Mouse (Mus musculus): ENCODE measurements around the gene Celf2. TPM values are rescaled to one million over a fixed set of nuclear protein-coding genes. Genes with fewer than 3 reads are reported as not detected.
"Not testable (repeated sequence)": the region's sequence is repeated elsewhere in the genome, so short reads cannot be mapped to it uniquely, and the experiment has no call there.

Celf2 gene
- polyA plus RNA-seq, 1 experiment from 2014 or later = 13.6 TPM

DNA sequence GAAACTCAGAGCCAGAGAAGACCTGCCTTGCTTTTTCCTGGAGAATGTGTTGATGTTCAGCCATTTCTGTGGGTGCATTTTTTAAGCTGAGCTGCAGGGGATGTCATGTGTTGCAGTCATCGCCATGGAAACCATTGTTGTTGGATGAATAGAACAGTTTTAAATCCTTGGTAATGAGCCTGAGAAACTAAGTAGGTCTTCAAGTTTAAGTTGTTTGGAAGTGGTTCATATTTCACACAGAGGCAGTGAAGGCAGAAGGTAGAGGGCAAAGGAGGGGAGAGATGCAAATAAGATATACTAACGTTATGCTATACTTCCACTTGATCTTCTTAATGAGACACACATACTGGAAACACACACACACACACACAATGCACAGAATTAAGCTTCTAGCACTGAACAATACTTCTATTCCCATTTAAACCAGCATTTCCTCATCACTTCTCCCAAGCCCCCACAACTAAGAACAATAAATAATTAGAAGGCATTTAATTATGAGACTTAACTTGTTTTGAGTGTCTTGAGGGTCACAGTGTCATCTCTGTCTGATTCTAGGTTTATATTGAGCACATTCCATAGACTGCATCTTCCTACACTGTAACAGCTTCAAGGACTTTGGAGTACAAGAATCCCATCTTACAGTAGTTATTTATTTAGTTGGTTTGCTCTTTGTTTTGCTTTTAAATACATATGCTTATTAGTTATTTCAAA, 199.1 kb downstream of the Celf2 start:
- no peak overlapping the region for H3K9ac ChIP-seq
- no peaks in the 10 kb centered on the region for H3K36me3 ChIP-seq
- H3K9me3 ChIP-seq (replicated peaks) = no peaks in the 10 kb centered on the region
- ATAC-seq = no peak
- WGBS (ENCODE audit: insufficient replicate concordance) = 45% methylated on average over 2 of the region's 2 CpGs
- H3K4me3 ChIP-seq = no peak overlapping the region
- no peak overlapping the region for H3K4me2 ChIP-seq
- no peak overlapping the region for H3K27ac ChIP-seq
- no peaks in the 10 kb centered on the region for H3K27me3 ChIP-seq (replicated peaks)
- no peaks in the 10 kb centered on the region for H3K4me1 ChIP-seq

GRCm38 (mm10) chr2:7309324-7309723, 200.0 kb downstream of the Celf2 start:
- no peaks in the 10 kb centered on the region for H3K9me3 ChIP-seq (replicated peaks)
- no peaks in the 10 kb centered on the region for H3K36me3 ChIP-seq
- H3K4me1 ChIP-seq = no peaks in the 10 kb centered on the region
- H3K4me2 ChIP-seq = no peak overlapping the region
- 75% methylated on average over 1 of the region's 1 CpGs for WGBS (ENCODE audit: insufficient replicate concordance)
- H3K27me3 ChIP-seq (replicated peaks) = no peaks in the 10 kb centered on the region
- no peak overlapping the region for H3K4me3 ChIP-seq
- ATAC-seq = no peak
- H3K27ac ChIP-seq = no peak overlapping the region
- no peak overlapping the region for H3K9ac ChIP-seq

- no peaks in the 10 kb centered on the region for H3K36me3 ChIP-seq
These were observed 200.6 kb downstream of the Celf2 start for GRCm38 (mm10) chr2:7308731-7309130.

DNA sequence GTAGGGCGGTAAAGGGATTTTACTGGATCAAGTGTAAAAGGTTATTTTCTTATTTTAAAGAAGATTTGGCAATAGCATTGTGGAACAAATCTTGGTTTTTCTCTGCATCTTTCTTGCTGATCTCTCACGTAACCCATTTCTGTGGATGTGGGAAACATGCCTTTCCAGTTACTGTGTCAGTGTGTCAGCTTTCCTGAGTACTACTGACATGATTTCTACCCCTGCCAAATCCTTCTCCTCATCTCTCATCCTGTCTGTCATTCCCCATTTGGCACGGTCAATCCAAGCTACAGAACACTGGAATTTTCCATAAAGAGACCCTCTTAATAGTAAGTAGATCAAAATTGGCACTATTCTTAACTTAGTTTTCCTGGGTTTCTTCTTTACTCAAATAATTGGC, 221.9 kb downstream of the Celf2 start:
- Histone ChIP-seq H3K27me3 (replicated peaks) (no peaks in the 10 kb centered on the region), H3K4me3 (no peak overlapping the region), H3K4me2 (no peak overlapping the region), H3K27ac (no peak overlapping the region), H3K4me1 (no peaks in the 10 kb centered on the region), H3K9me3 (replicated peaks) (no peaks in the 10 kb centered on the region), H3K36me3 (no peaks in the 10 kb centered on the region), H3K9ac (no peak overlapping the region)
- no peak for ATAC-seq
- WGBS (ENCODE audit: insufficient replicate concordance) = 72% methylated on average over 3 of the region's 3 CpGs

More at GRCm38 (mm10) chr2:7308731-7309130, 200.6 kb downstream of the Celf2 start:
- H3K4me1 ChIP-seq = no peaks in the 10 kb centered on the region
- H3K27ac ChIP-seq = no peak overlapping the region
- H3K9me3 ChIP-seq (replicated peaks) = no peaks in the 10 kb centered on the region
- H3K9ac ChIP-seq = no peak overlapping the region
- H3K27me3 ChIP-seq (replicated peaks) = no peaks in the 10 kb centered on the region
- 70% methylated on average over 1 of the region's 1 CpGs for WGBS (ENCODE audit: insufficient replicate concordance)
- ATAC-seq = no peak
- no peak overlapping the region for H3K4me2 ChIP-seq
- H3K4me3 ChIP-seq = no peak overlapping the region

DNA sequence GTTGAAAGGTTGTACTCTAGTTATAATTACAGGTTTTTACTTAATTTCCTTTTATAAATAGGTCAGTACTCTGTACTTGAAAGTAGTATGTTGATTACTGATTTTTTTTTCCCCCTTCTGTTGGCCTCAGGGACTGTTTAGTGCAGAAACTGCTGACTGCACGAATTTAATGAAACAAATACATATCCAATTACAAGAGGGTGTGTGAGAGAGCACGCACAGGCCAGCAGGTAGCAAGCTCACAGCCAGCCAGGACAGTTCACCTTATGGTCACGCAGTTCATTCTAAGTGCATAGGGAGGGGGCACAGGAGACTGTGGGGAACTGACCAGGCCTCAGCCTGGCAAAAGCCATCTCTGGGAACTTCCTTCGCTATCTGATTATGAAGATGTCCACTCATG, 236.1 kb downstream of the Celf2 start:
- Histone ChIP-seq H3K9me3 (replicated peaks) (no peaks in the 10 kb centered on the region), H3K27me3 (replicated peaks) (no peaks in the 10 kb centered on the region), H3K9ac (no peak overlapping the region), H3K4me1 (no peaks in the 10 kb centered on the region), H3K4me2 (no peak overlapping the region), H3K4me3 (no peak overlapping the region), H3K36me3 (no peaks in the 10 kb centered on the region), H3K27ac (no peak overlapping the region)
- no peak for ATAC-seq
- WGBS (ENCODE audit: insufficient replicate concordance) = 59% methylated on average over 4 of the region's 4 CpGs

DNA sequence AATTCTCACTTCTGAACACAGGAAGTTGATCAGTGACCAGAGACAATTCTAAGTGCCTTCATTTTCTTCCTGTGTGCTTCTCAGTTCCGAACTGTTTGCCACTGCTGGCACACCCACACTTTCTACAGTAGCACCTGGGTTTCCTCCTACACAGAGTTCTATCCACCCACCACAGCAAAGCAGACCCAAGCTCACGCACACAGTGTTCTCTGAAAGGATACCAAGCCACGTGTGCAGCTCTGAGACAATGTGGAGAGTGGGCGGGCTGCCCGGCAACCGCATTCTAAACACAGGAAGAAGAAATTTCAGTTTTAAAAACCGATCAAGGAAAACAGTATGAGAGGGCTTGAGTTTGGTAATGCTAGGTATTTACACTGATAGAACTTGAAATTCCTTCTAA, 239.3 kb downstream of the Celf2 start:
- H3K9me3 ChIP-seq (replicated peaks) = no peaks in the 10 kb centered on the region
- H3K4me3 ChIP-seq = no peak overlapping the region
- 56% methylated on average over 7 of the region's 7 CpGs for WGBS (ENCODE audit: insufficient replicate concordance)
- H3K27me3 ChIP-seq (replicated peaks) = no peaks in the 10 kb centered on the region
- H3K9ac ChIP-seq = no peak overlapping the region
- no peak overlapping the region for H3K27ac ChIP-seq
- no peaks in the 10 kb centered on the region for H3K36me3 ChIP-seq
- no peak overlapping the region for H3K4me2 ChIP-seq
- no peaks in the 10 kb centered on the region for H3K4me1 ChIP-seq
- no peak for ATAC-seq

GRCm38 (mm10) chr2:7267166-7267565, 242.2 kb downstream of the Celf2 start:
- no peak overlapping the region for H3K4me3 ChIP-seq
- H3K9ac ChIP-seq = no peak overlapping the region
- H3K4me2 ChIP-seq = no peak overlapping the region
- no peak overlapping the region for H3K27ac ChIP-seq
- WGBS (ENCODE audit: insufficient replicate concordance) = 63% methylated on average over 4 of the region's 4 CpGs
- H3K27me3 ChIP-seq (replicated peaks) = no peaks in the 10 kb centered on the region
- no peaks in the 10 kb centered on the region for H3K4me1 ChIP-seq
- ATAC-seq = no peak
- no peaks in the 10 kb centered on the region for H3K9me3 ChIP-seq (replicated peaks)
- no peaks in the 10 kb centered on the region for H3K36me3 ChIP-seq

DNA sequence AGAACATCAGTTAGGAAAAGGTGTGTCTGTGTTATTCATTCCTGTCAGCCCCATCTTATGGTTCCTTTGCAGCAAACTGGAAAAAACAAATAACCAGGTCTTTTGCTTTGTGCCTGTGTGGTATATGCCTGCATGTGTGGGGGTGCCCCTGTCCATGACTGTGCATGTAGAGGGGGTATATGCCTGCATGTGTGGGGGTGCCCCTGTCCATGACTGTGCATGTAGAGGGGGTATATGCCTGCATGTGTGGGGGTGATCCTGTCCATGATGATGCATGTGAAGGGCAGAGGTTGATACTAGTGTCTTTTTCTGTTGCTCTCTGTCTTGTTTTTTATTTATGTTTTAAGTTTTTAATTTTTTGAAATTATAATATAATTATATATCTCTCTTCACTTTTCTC, 246.7 kb downstream of the Celf2 start:
- H3K4me1 ChIP-seq; H3K27me3 ChIP-seq (replicated peaks); H3K9me3 ChIP-seq (replicated peaks); H3K9ac ChIP-seq; H3K4me3 ChIP-seq; H3K4me2 ChIP-seq; H3K36me3 ChIP-seq; H3K27ac ChIP-seq; ATAC-seq: not testable (repeated sequence)

GRCm38 (mm10) chr2:7260186-7260585, 249.2 kb downstream of the Celf2 start:
- Histone ChIP-seq H3K4me2 (no peak overlapping the region), H3K4me3 (no peak overlapping the region), H3K27ac (no peak overlapping the region), H3K9ac (no peak overlapping the region), H3K27me3 (replicated peaks) (no peaks in the 10 kb centered on the region), H3K36me3 (no peaks in the 10 kb centered on the region), H3K4me1 (no peaks in the 10 kb centered on the region), H3K9me3 (replicated peaks) (no peaks in the 10 kb centered on the region)
- WGBS (ENCODE audit: insufficient replicate concordance) = 60% methylated on average over 4 of the region's 4 CpGs
- ATAC-seq = no peak

DNA sequence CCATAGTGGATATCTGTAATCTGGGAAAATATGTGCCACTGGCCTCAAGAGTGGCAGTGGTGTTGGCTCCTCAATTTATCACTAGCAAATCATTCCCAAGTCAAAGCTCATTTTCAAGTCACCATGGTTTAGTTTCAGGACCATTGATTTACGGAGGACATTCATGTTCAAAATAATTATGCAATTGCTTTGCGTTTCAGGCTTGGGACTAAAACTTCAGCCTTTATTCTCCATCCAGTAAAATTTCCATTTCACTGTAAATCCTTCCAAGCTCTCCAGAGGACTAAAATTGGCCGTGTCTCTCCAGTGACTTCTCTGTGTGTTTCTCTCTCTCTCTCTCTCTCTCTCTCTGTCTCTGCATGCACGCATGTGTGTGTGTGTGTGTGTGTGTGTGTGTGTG, 249.7 kb downstream of the Celf2 start:
- ATAC-seq = no peak
- H3K9ac ChIP-seq = no peak overlapping the region
- H3K9me3 ChIP-seq (replicated peaks) = no peaks in the 10 kb centered on the region
- no peaks in the 10 kb centered on the region for H3K27me3 ChIP-seq (replicated peaks)
- no peak overlapping the region for H3K27ac ChIP-seq
- WGBS (ENCODE audit: insufficient replicate concordance) = 72% methylated on average over 4 of the region's 4 CpGs
- no peaks in the 10 kb centered on the region for H3K36me3 ChIP-seq
- no peak overlapping the region for H3K4me3 ChIP-seq
- no peaks in the 10 kb centered on the region for H3K4me1 ChIP-seq
- no peak overlapping the region for H3K4me2 ChIP-seq

GRCm38 (mm10) chr2:7256023-7256422, 253.3 kb downstream of the Celf2 start:
- no peak for ATAC-seq
- H3K9ac ChIP-seq = no peak overlapping the region
- no peak overlapping the region for H3K27ac ChIP-seq
- H3K27me3 ChIP-seq (replicated peaks) = no peaks in the 10 kb centered on the region
- H3K9me3 ChIP-seq (replicated peaks) = no peaks in the 10 kb centered on the region
- no peaks in the 10 kb centered on the region for H3K4me1 ChIP-seq
- no peak overlapping the region for H3K4me2 ChIP-seq
- H3K4me3 ChIP-seq = no peak overlapping the region
- 93% methylated on average over 1 of the region's 1 CpGs for WGBS (ENCODE audit: insufficient replicate concordance)
- H3K36me3 ChIP-seq = no peaks in the 10 kb centered on the region

DNA sequence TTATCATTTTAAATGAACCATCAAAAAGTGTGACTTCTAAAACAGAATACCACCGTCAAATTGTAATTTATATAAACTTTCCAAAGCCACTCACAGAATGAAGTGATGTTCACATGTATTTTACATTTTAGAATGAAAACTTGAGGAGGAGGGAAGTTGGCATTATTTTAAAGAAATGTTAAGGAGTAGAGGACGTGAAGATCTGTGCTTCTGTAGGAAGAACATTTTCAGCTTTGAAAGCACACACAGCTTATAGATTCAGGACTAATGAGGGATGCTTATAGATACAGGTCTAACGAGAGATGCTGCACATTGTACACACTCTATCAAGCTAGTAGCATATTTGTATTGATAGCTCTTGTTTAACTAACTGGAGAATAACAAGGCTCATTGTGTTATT, 254.0 kb downstream of the Celf2 start:
- H3K4me3 ChIP-seq = no peak overlapping the region
- H3K4me2 ChIP-seq = no peak overlapping the region
- no peaks in the 10 kb centered on the region for H3K9me3 ChIP-seq (replicated peaks)
- no peaks in the 10 kb centered on the region for H3K4me1 ChIP-seq
- 54% methylated on average over 3 of the region's 3 CpGs for WGBS (ENCODE audit: insufficient replicate concordance)
- H3K36me3 ChIP-seq = no peaks in the 10 kb centered on the region
- H3K27me3 ChIP-seq (replicated peaks) = no peaks in the 10 kb centered on the region
- ATAC-seq = no peak
- no peak overlapping the region for H3K9ac ChIP-seq
- no peak overlapping the region for H3K27ac ChIP-seq

- Histone ChIP-seq H3K9me3 (replicated peaks) (no peaks in the 10 kb centered on the region), H3K4me2 (no peak overlapping the region), H3K27me3 (replicated peaks) (no peaks in the 10 kb centered on the region), H3K4me3 (no peak overlapping the region), H3K36me3 (no peaks in the 10 kb centered on the region), H3K9ac (no peak overlapping the region), H3K27ac (no peak overlapping the region), H3K4me1 (no peaks in the 10 kb centered on the region)
- no peak for ATAC-seq
- WGBS (ENCODE audit: insufficient replicate concordance) = 31% methylated on average over 2 of the region's 2 CpGs
These were observed 259.0 kb downstream of the Celf2 start for GRCm38 (mm10) chr2:7250314-7250713.
